Mouse (Mus musculus) heart, embryonic 10.5 days (tissue): ENCODE results near the gene Mad1l1. TPM values are rescaled to one million over a fixed set of nuclear protein-coding genes. Genes with fewer than 3 reads are reported as not detected.

Experiments used
- DNase-seq: peaks from one replicate; pipeline ENCODE4 v3.0.0-alpha.2; 2017; ENCODE audit warnings: low spot score
- H3K27ac ChIP-seq: fragments of 300-500 bp; sonication (generic); 2 replicates; pipeline ENCODE4 v1.5.1; 2016; ENCODE audit warnings: mild to moderate bottlenecking
- H3K27me3 ChIP-seq: fragments of 300-500 bp; sonication (generic); 2 replicates; pipeline ENCODE4 v1.6.1; 2016; ENCODE audit warnings: mild to moderate bottlenecking; ENCODE audit not compliant: poor library complexity, insufficient read depth, severe bottlenecking
- H3K36me3 ChIP-seq: fragments of 300-500 bp; sonication (generic); 2 replicates; pipeline ENCODE4 v1.6.1; 2016; ENCODE audit warnings: mild to moderate bottlenecking, moderate library complexity
- H3K4me1 ChIP-seq: fragments of 300-500 bp; sonication (generic); 2 replicates; pipeline ENCODE4 v1.6.1; 2016; ENCODE audit warnings: mild to moderate bottlenecking
- H3K4me3 ChIP-seq: fragments of 300-500 bp; sonication (generic); 2 replicates; pipeline ENCODE4 v1.5.1; 2016; ENCODE audit warnings: mild to moderate bottlenecking, moderate library complexity
- H3K9me3 ChIP-seq: fragments of 300-500 bp; sonication (generic); 2 replicates; pipeline ENCODE4 v1.6.1; 2016; ENCODE audit warnings: mild to moderate bottlenecking, moderate library complexity
- WGBS: fragments of 180-500 bp; shearing (Covaris S2); methylation state at CpG from one replicate; pipeline ENCODE4 v1.1.7; 2016; 5-methylcytosine and 5-hydroxymethylcytosine counted together
- polyA plus RNA-seq: library from polyadenylated mRNA; unstranded; fragments of >200 nt; fragmentation: Nextera tagmentation; extraction: Ambion mirVana; gene quantifications from 2 replicates; pipeline ENCODE4 v1.2.1, GENCODE M21; 2016

Gene Mad1l1
- polyA plus RNA-seq, 1 experiment from 2014 or later = 43.5 TPM

GRCm38 (mm10) chr5:140101409-140102009, 219.8 kb downstream of the Mad1l1 start:
- H3K36me3 ChIP-seq = 0 out of 2 replicates have a peak, but pooled peaks cover 10% of the 10 kb centered on the region
- no peak overlapping the region for H3K27ac ChIP-seq
- no peaks in the 10 kb centered on the region for H3K27me3 ChIP-seq
- 92% methylated on average over 14 of the region's 14 CpGs for WGBS
- no peak for DNase-seq
- H3K4me3 ChIP-seq = no peak overlapping the region
- H3K4me1 ChIP-seq = no peaks in the 10 kb centered on the region
- H3K9me3 ChIP-seq = no peaks in the 10 kb centered on the region

DNA sequence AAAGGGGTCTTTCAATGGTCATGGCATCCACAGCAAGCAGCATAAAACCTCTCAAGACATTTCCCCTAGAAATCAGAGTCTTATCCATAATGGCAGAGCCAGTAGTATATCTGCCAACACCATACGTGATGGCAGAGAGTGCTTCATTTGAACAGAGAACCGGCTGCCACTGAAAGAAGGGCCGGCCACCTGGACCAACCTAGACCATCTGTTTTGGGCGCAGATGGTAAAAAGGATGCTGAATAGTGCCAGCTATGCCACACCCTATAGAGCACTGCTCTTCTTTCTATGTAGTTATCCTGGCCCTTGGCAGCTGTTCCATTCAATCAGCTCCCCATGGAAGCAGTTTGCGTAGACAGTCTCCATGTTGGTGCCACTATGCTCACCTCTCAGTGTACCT, 222.6 kb downstream of the Mad1l1 start:
- H3K27me3 ChIP-seq = no peaks in the 10 kb centered on the region
- H3K27ac ChIP-seq = no peak overlapping the region
- H3K9me3 ChIP-seq = no peaks in the 10 kb centered on the region
- H3K4me3 ChIP-seq = no peak overlapping the region
- peaks cover 2% of the 10 kb centered on the region; the same call in 1 of the 2 replicates for H3K36me3 ChIP-seq
- WGBS = 96% methylated on average over 5 of the region's 5 CpGs
- H3K4me1 ChIP-seq = no peaks in the 10 kb centered on the region
- DNase-seq = no peak

GRCm38 (mm10) chr5:140095203-140095602, 226.1 kb downstream of the Mad1l1 start:
- H3K36me3 ChIP-seq = peaks cover 2% of the 10 kb centered on the region; the same call in 1 of the 2 replicates
- no peaks in the 10 kb centered on the region for H3K27me3 ChIP-seq
- 91% methylated on average over 2 of the region's 2 CpGs for WGBS
- no peak for DNase-seq
- peaks cover 8% of the 10 kb centered on the region; the same call in 1 of the 2 replicates for H3K4me1 ChIP-seq
- no peak overlapping the region for H3K27ac ChIP-seq
- no peak overlapping the region for H3K4me3 ChIP-seq
- no peaks in the 10 kb centered on the region for H3K9me3 ChIP-seq

DNA sequence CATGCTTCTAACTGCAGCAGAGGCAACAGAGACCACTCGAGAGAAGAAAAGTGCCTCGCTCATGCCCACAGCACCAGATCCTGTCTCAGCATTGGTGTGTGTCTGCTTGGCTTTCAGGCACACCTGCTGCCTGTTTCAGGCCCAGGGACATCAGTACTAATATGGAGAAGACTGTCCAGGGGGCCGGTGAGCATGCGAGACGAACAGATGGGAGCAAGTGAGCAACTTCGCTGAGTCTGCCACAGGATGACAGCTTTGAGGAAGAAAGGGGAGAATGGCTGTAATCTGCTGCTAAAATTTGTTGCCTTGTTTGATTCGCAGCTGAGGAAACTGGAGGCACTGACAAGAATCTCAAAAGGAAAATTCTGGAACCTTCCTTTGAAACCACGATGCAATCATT, 227.9 kb downstream of the Mad1l1 start:
- Histone ChIP-seq H3K9me3 (no peaks in the 10 kb centered on the region), H3K36me3 (peaks cover 3% of the 10 kb centered on the region), H3K27me3 (no peaks in the 10 kb centered on the region), H3K4me3 (no peak overlapping the region), H3K4me1 (peaks cover 8% of the 10 kb centered on the region; the same call in 1 of the 2 replicates), H3K27ac (no peak overlapping the region)
- no peak for DNase-seq
- WGBS = 89% methylated on average over 8 of the region's 8 CpGs

- H3K27ac ChIP-seq = no peak overlapping the region
- WGBS = 80% methylated on average over 11 of the region's 11 CpGs
- peaks cover 8% of the 10 kb centered on the region; the same call in 1 of the 2 replicates for H3K4me1 ChIP-seq
- no peak for DNase-seq
- H3K36me3 ChIP-seq = peaks cover 11% of the 10 kb centered on the region
- no peaks in the 10 kb centered on the region for H3K27me3 ChIP-seq
- H3K9me3 ChIP-seq = no peaks in the 10 kb centered on the region
- H3K4me3 ChIP-seq = no peak overlapping the region
Measured at GRCm38 (mm10) chr5:140091601-140092000, 229.8 kb downstream of the Mad1l1 start.

GRCm38 (mm10) chr5:140089263-140089662, 232.1 kb downstream of the Mad1l1 start:
- H3K27me3 ChIP-seq = no peaks in the 10 kb centered on the region
- H3K4me1 ChIP-seq = peaks cover 8% of the 10 kb centered on the region; the same call in 1 of the 2 replicates
- no peak overlapping the region for H3K4me3 ChIP-seq
- H3K36me3 ChIP-seq = peaks cover 13% of the 10 kb centered on the region
- H3K27ac ChIP-seq = no peak overlapping the region
- no peaks in the 10 kb centered on the region for H3K9me3 ChIP-seq
- no peak for DNase-seq

- H3K4me1 ChIP-seq = peaks cover 13% of the 10 kb centered on the region; the same call in 1 of the 2 replicates
- peaks cover 15% of the 10 kb centered on the region for H3K36me3 ChIP-seq
- no peak overlapping the region for H3K4me3 ChIP-seq
- H3K27ac ChIP-seq = no peak overlapping the region
- 90% methylated on average over 7 of the region's 7 CpGs for WGBS
- no peak for DNase-seq
- no peaks in the 10 kb centered on the region for H3K9me3 ChIP-seq
- no peaks in the 10 kb centered on the region for H3K27me3 ChIP-seq
Measured at GRCm38 (mm10) chr5:140087242-140087641, 234.1 kb downstream of the Mad1l1 start.

- WGBS = 93% methylated on average over 6 of the region's 6 CpGs
- H3K27ac ChIP-seq = no peak overlapping the region
- H3K4me3 ChIP-seq = no peak overlapping the region
- peaks cover 24% of the 10 kb centered on the region for H3K36me3 ChIP-seq
- H3K4me1 ChIP-seq = 0 out of 2 replicates have a peak, but pooled peaks cover 5% of the 10 kb centered on the region
- H3K27me3 ChIP-seq = no peaks in the 10 kb centered on the region
- DNase-seq = no peak
- H3K9me3 ChIP-seq = no peaks in the 10 kb centered on the region
Measured at GRCm38 (mm10) chr5:140084341-140084740, 237.0 kb downstream of the Mad1l1 start.

- WGBS = 79% methylated on average over 5 of the region's 5 CpGs
- H3K36me3 ChIP-seq = peaks cover 24% of the 10 kb centered on the region
Measured at GRCm38 (mm10) chr5:140083911-140084310, 237.4 kb downstream of the Mad1l1 start.

GRCm38 (mm10) chr5:140082204-140082812, 239.0 kb downstream of the Mad1l1 start:
- no peaks in the 10 kb centered on the region for H3K27me3 ChIP-seq
- peaks cover 15% of the 10 kb centered on the region for H3K36me3 ChIP-seq
- H3K4me3 ChIP-seq = no peak overlapping the region
- WGBS = 62% methylated on average over 11 of the region's 11 CpGs
- H3K9me3 ChIP-seq = no peaks in the 10 kb centered on the region
- H3K27ac ChIP-seq = no peak overlapping the region
- no peak for DNase-seq
- H3K4me1 ChIP-seq = 0 out of 2 replicates have a peak, but pooled peaks cover 5% of the 10 kb centered on the region

More at GRCm38 (mm10) chr5:140083911-140084310, 237.4 kb downstream of the Mad1l1 start:
- no peak for DNase-seq
- Histone ChIP-seq H3K27me3 (no peaks in the 10 kb centered on the region), H3K27ac (no peak overlapping the region), H3K9me3 (no peaks in the 10 kb centered on the region), H3K4me1 (0 out of 2 replicates have a peak, but pooled peaks cover 5% of the 10 kb centered on the region), H3K4me3 (no peak overlapping the region)

- H3K27ac ChIP-seq = no peak overlapping the region
- no peak overlapping the region for H3K4me3 ChIP-seq
- H3K9me3 ChIP-seq = no peaks in the 10 kb centered on the region
- 0 out of 2 replicates have a peak, but pooled peaks cover 5% of the 10 kb centered on the region for H3K4me1 ChIP-seq
- WGBS = 84% methylated on average over 10 of the region's 10 CpGs
- H3K27me3 ChIP-seq = no peaks in the 10 kb centered on the region
- H3K36me3 ChIP-seq = peaks cover 11% of the 10 kb centered on the region
- DNase-seq = no peak
Measured at GRCm38 (mm10) chr5:140081084-140081483, 240.3 kb downstream of the Mad1l1 start.

GRCm38 (mm10) chr5:140079511-140079910, 241.8 kb downstream of the Mad1l1 start:
- 89% methylated on average over 4 of the region's 4 CpGs for WGBS
- Histone ChIP-seq H3K4me3 (no peak overlapping the region), H3K27ac (no peak overlapping the region), H3K27me3 (no peaks in the 10 kb centered on the region), H3K4me1 (0 out of 2 replicates have a peak, but pooled peaks cover 5% of the 10 kb centered on the region), H3K9me3 (no peaks in the 10 kb centered on the region), H3K36me3 (peaks cover 10% of the 10 kb centered on the region; the same call in 1 of the 2 replicates)
- no peak for DNase-seq

DNA sequence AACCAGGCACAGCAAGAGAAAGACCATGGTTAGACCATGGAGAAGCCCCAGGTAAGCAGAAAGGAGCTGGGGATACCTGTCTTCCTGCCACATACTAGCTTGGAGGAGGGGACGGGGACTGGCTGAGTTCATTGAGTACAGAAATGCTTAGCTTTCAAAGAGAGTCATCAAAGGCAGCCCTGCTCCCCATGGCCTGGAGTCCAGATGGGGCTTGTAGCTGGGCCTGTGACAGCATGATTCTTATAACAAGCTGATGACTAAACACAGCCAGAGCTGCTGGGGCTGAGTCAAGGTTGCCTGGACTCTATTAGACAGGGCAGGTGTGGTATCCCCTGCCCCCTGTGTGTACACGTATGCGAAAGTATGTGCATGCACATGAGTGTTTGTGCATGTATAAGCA, 242.9 kb downstream of the Mad1l1 start:
- Histone ChIP-seq H3K27ac (no peak overlapping the region), H3K9me3 (no peaks in the 10 kb centered on the region), H3K27me3 (no peaks in the 10 kb centered on the region), H3K36me3 (peaks cover 10% of the 10 kb centered on the region; the same call in 1 of the 2 replicates), H3K4me1 (peaks cover 15% of the 10 kb centered on the region), H3K4me3 (no peak overlapping the region)
- DNase-seq = no peak
- 92% methylated on average over 3 of the region's 3 CpGs for WGBS
